Mouse (Mus musculus): ENCODE measurements around the gene Flcn.

DNA sequence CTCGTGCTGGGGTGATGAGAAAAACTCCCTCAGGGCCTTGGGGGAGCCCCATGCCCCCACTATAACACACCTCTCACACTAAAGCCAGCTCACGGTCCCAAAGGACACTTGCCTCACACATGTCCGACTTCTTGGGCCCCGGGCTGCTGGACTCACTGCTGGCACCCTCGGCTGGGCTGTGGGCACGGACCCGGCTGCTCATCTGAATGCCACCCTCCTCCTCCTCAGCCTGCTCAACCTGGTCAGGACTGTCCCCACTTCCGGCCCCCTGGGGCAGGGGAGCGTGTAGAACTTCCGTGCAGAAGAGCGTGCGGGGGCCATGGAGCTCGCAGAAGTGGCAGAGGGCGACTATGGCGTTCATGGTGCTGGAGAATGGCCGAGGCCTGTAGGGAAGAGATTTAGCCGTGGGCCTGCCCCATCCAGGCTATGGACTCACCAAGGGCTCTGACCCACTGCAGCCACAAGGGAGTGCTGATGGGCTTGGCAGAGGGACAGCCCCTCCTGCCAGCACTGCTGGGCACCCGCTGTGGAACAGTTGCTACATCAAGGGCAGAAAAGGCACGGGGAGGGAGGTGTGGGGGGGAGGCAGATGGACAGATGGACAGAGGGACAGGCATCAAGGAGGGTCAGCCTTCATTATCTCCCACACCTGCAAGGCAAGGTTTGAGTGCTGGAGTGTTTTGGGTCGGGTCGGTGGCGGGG is 5.3 kb downstream of the Flcn start:
- no peak for TF ChIP-seq POLR2A (IDR thresholded peaks at IDR 0.05; ENCODE audit: insufficient read depth, low read depth, low read length)
- no peak for TF ChIP-seq CTCF (IDR thresholded peaks at IDR 0.05; ENCODE audit: insufficient read depth, low read depth, low read length)
